Mouse (Mus musculus) layer of hippocampus, postnatal 36 days (tissue): Measurements from ENCODE around the gene Pms1. TPM values are rescaled to one million over a fixed set of nuclear protein-coding genes. Genes with fewer than 3 reads are reported as not detected.
"Not testable (repeated sequence)": the region's sequence is repeated elsewhere in the genome, so short reads cannot be mapped to it uniquely, and the experiment has no call there.

Experiments
- DNase-seq, 2 experiments: peaks; one replicate each; pipeline ENCODE4 v3.0.0; 2022
- total RNA-seq, 2 experiments: library from RNA; stranded (reverse); gene quantifications; 2 replicates each; pipeline ENCODE4 v1.2.3; 2021

The Pms1 gene
- 10 to 100 TPM; 25.8 to 27.0 TPM for total RNA-seq

DNA sequence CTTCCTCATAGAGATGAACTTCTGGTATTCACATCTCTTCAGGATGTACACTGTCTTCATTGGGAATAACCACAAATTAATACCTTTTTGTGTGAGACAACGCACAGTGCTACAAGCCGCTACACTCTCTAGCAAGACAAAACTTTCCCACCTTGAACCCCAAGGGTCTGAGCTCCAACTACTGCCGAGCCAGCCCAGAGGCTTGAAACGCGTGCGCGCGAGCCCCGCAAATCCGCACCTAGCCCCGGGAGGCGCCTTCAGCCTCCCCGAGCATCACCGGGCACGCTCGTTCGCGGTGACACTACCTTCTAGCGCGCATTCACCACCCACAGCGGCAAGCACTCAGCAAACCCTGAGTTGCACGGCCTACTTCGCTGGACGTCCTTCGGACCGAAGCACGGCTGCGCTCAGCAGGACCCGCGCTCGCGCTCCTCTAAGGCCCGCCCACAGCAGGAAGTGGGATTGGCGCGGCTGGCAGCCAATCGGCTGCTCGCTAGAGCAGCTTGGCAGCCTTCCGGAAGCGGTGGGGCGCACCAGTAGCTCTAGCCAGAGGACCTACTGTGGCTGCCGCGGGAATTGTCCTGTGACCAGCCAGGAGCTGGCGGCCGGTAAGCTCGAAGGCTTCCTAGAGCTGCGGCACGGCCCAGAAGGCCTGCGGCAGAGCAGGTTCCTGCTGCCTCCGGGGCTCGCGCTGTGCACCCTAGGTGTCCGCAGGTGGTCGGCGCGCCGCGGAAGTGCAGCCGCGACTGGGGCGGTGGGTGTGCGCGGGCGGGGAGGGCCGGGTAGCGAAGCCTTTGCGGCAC lies at the start of gene Pms1, which contains the start of the genes Ormdl1 and Gm28778:
TSS of gene Pms1 (minus strand) at position 438 of the 803 bp plus-strand sequence.
TSS of gene Ormdl1 (plus strand) at position 515 of the 803 bp plus-strand sequence.
TSS of gene Gm28778 (plus strand) at position 531 of the 803 bp plus-strand sequence.
- DNase-seq: peak; percentile 94 to 96

DNA sequence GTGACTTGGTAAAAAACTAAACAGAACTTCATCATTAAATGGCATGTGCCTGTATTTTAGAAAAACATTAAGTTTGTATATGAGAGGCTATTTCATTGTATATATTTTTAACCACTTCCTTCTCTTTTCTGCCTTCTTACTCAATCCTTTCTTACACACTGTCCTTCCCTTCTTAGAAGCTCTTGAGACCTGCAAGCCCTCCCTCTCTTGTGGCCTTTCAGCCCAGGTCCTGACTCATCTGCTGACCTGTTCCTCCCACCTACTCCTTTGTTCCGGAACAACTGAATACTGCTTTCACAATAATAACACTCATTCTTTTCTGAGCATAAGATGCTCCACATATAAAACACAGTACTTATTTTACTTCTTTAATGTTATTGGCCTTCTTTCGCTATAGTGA lies 44.3 kb upstream of the Pms1 start:
- DNase-seq: no peak

DNA sequence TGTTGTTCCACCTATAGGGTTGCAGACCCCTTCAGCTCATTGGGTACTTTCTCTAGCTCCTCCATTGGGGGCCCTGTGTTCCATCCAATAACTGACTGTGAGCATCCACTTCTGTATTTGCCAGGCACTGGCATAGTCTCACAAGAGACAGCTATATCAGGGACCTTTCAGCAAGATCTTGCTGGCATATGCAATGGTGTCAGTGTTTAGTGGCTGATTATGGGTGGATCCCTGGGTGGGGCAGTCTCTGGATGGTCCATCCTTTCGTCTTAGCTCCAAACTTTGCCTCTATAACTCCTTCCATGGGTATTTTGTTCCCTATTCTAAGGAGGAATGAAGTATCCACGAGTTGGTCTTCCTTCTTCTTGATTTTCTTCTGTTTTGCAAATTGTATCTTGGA lies 40.6 kb upstream of the Pms1 start:
- DNase-seq: not testable (repeated sequence)

DNA sequence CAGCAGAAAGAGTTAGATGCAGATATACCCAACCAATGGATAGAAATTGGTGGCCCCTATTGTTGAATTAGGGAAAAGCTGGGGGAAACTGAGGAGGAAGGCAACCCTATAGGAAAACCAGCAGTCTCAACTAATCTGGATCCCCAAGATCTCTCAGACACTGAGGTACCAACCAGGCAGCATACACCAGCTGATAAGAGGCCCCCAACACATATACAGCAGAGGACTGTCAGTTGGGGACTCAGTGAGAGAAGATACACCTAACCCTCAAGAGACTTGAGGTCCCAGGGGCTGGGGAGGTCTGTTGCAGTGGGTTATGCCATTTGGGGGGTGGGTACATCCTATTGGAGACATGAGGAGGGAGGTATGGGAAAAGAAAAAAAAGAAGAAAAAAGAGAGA lies 38.6 kb upstream of the Pms1 start:
- DNase-seq: no peak

DNA sequence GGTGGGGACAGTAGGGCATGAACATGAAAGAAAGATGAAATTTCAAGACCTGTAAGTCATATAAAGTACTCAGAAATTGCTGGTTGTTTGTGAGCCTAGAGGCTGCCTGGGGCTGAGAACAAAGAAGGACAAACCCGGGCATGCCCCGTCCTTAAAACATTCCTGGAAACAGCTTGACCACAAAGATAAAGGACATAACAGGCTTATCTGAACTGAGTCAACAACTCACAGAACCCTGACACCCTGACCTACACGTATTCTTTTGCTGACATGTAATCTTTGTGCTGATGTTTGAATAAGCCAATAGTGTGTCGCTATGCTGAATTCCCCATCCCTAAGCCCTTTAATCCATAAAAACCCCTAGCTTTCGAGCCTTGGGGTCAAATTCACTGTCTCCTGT lies 36.7 kb upstream of the Pms1 start:
- DNase-seq: not testable (repeated sequence)

DNA sequence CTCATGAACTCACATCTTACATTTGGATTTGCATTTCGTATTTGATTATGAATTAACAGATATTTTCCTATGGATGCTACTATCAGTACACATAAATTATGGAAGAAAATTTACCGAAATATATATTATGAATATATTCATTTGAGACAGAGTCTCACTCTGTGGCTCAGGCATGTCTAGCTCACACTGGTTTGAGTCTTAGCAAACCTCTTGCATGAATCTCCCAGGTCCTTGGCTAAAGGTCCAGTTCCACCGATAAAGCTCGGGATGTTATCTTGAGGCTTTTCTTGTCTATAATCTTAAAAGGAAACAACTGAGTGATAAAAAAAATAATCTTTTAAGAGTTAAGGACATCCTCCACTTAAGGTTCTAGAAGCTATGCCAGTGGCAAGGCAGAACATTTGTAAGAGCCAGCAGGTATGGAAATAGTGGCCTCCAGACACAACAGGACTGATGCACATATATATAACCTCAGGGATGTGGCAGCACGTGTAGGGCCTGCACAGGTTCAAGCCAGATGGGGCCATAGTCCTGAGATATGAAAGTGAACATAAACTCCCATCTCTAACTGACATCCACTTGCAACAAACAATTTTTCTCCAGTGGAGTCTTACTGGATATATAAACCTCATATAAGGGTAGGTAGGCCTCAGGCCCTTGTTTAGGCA lies 28.1 kb upstream of the Pms1 start:
- DNase-seq: no peak

DNA sequence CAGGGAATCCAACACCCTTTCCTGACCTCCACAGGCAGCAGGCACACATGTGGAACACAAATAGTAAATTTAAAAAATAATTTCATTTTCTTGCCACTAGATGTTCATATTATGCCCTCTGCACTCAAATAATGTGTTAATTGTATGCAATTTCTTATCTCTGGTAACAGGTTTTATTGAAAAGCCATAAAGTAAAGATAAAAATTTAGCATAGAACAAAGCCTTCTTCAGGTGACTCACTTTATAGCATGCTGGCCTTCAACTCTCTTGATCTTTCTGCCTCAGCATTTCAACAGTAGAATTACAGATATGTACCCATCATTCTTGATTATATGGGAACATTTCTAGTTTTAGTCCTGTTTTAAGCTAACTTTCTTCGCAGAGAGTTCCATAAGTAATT lies 27.5 kb upstream of the Pms1 start:
- DNase-seq: no peak

DNA sequence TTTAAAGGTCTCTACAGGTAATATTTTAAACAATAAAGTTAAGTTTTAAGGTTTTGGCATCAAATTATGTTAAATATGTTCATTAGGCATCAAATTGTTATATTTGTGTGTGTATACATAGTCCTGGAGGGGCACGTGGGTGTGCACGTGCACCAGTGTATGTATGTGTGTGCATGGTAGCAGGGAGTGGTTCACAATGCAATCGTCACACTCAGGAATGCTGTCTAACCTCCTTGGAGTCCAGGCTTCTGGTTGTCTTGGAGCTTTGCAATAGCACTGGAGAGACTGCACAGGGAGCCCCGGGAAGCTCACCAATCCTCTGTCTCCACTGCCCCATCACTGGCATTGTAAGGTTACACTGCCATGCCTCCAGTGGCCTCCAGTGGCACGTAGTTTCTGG lies 26.4 kb upstream of the Pms1 start:
- DNase-seq: no peak

DNA sequence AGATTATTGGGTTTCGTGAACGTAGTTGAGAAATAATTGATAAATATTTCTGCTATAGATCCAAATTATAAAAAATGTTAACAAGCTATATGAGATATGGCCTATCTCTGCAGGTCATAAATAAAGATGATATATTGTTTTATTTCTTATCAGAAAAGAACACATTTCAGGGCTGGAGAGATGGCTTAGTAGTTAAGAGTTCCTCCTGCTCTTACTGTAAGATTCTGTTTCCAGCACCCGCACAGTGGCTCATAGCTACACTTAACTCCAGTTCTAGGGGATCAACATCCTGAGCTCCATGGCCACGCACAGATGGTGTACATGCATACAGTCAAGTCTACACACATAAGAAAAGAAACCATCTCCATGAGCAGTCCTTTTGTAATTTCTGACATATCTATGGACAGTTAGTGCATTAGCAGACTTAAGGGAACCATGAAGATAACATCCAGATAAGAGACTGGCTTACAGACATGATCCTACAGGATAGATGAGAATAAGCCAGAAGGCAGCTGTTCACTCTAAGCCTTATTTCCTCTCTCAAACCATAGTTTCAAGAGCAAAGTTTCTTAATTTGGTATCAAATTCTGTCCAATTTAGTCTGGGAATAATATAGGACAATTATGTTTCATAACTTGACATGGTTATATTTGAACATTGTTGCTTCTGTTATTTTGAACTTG lies 25.0 kb upstream of the Pms1 start:
- no peak for DNase-seq

DNA sequence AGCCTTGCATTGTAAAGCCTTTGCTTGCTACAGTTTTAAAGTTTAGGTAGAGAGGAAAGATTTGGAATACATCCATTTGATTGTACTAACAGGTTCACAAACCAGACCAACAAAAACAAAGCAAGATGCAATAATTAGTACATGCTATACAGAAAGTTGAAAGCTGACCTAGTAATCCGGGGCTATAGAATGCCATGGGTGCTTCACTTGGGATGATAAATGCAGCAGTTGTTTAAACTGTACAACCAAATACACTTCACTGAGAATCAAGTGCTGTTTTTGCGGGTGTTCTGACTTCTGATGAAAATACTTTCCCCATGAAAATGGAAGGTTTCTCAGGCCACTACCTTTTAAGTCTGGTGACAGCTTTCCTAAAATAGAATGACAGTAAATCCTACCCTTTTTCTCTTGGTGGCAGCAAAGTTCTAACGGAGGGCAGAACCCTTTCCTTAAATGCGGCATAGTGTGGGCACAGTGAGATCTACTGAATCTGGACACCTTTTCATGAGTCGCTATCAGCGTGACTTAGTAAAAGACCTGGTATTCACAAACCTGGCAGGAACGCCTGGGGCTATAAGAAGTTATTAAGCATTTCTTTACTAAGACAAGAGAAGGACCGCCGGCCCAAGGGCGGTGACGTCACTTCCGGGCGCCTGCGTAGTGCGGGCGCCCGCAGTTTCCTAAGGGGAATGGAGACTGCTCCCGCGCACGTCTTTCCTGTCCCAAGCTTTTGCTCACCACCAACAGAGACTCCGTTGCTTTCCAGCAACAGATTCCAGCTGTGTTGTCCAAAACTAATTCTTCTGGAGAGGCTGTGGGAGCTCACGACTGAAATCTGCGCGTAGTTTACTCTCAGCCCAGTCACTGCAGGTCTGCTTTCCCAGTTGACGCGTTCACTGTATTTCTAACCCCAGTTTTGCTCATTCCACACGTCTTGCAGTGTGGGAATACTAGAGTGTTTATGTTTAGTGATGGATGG lies 16.5 kb upstream of the Pms1 start, which contains the start of gene Osgepl1:
TSS of gene Osgepl1 (plus strand) at position 636 of the 979 bp plus-strand sequence.
- DNase-seq: peak; percentile 81 to 82

DNA sequence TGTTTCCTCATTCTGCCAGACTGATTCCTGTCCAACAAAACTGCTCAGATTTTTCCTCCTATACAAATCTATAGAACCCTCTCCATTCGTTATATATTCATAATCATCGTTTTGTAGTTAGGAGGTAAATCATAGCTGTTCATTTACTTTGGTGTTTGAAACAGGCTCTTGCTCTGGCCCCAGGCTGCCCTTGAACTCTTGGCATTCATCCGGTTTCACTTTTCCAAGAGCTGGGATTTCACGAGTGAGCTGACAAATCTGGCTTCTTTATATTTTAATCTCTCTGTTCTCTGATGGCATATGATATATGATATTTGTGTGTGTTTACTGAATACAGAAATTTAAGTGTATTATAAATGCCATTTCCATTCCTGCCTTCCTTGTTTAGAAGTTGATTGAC lies 3.7 kb upstream of the Pms1 start:
- no peak for DNase-seq

DNA sequence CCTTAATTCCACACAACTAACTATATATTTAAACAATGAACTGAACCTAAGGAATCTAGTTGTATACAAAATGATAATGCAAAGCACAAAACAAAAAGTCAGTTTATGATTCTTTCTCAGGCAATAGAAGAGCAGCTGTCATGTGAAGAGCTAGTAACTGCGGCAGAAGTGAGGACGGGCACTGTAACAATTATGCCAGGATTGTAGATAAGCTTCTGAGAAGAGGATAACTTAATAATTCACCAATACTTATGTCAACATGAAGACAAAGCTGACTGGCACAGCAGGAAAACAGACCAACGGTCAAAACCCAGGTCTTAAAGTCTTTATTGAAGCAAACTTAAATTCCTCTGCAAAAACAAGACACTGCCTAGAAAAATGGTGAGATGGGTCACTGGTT lies 5.6 kb downstream of the Pms1 start:
- DNase-seq: no peak

DNA sequence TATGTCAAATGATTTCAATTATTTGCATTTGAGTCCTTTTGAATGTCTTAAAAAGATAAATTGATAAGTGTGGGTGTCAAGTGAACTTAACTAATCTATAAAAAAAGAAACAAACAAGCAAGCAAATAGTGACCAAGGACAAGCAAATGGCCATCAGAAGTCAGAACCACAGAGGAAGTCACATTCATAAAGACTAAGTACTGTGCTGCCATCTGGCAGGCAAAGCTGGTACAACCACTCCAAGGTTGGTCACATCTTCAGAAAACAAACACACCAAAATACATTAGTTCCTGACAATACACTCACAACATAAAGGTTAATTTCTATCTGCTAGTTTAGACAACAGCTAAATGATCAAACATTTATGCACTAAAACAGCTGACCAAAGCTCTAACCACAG lies 24.2 kb downstream of the Pms1 start:
- DNase-seq: peak; percentile 10 to 25

DNA sequence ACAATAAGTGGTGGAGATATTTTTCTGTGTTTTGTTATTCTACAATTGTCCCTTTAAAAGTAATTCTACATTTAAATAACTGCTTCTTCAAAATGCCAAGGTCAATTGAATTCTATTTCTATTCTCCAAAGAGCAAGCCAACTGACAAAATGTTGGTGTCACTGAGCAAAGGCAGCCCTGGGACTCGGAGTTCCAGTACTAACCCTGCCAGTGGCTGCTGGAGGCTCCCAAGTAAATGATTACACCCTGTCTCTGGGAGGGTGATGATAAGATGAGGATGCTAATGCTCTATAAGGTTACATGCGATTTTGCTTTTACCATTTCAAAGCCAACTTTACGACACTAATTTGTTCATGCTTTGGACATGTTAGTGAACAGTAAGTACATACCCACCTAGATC lies 26.9 kb downstream of the Pms1 start:
- DNase-seq: no peak

DNA sequence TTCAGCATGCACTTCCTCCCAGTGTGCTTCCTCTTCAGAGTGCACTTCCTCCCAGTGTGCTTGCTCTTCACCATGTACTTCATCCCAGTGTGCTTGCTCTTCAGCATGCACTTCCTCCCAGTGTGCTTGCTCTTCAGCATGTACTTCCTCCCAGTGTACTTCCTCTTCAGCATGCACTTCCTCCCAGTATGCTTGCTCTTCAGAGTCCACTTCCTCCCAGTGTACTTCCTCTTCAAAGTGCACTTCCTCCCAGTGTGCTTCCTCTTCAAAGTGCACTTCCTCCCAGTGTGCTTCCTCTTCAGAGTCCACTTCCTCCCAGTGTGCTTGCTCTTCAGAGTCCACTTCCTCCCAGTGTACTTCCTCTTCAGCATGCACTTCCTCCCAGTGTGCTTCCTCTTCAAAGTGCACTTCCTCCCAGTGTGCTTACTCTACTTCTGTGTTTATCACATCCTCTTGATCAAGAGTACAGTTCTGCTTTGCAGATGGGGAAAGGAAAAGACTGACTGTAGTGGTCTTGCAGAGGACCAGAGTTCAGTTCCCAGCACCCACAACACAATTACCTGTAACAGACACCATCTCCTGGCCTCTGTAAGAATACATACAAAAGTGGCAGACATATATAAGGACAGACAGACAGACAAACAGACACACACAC lies 31.7 kb downstream of the Pms1 start:
- not testable (repeated sequence) for DNase-seq

DNA sequence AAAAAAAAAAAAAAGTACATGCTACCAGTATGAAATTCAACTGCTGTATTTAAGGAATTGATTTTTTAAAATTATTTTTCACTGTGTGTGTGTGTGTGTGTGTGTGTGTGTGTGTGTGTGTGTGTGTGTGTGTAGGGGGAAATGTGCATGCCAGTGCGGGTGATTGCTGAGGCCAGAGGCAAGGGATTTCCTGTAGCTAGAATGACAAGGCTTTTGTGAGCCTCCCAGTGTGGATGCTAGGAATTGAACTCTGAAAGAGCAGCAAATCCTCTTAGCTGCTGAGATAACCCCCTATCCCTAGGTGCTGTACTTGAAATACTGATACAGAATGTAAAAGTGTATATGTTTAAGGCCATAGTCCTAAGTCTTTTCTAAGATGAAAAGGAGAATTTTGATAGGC lies 70.8 kb downstream of the Pms1 start:
- DNase-seq: no peak

DNA sequence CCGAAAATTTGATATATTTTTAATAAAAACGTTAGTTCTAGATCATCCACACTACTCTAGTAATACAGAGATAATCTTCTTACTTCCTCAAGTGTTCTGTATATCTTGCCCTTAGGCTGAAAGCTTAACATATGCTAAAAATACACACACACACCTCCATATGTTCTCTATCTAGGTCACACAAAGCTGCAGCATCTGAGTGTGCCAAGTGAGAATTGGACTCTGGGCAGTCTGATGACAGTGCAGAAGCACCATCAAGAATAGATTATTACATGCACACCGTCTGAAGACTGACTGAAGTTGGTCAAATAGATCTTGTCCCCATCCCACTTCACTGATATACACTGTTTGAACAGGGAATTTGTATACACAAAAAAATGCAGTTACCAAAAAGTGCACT lies 71.2 kb downstream of the Pms1 start:
- DNase-seq: no peak

DNA sequence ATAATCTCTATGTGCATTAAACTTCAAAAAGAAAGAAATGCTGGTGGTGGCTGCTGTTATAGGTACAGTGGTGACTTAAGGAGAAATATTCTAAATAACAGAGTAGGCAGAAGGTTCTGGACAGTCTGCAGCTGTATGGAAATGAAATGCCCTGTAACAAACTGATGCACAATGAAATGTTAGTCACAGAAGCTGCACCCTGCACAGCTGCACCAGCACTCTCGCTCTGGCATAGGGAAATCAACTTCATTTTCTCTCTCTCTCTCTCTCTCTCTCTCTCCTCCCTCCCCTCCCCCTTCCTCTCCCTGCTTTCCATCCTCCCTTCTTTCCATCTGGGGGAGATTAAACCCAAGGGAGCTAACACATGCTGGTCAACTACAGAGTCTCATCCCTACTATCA lies 72.0 kb downstream of the Pms1 start:
- DNase-seq: no peak

DNA sequence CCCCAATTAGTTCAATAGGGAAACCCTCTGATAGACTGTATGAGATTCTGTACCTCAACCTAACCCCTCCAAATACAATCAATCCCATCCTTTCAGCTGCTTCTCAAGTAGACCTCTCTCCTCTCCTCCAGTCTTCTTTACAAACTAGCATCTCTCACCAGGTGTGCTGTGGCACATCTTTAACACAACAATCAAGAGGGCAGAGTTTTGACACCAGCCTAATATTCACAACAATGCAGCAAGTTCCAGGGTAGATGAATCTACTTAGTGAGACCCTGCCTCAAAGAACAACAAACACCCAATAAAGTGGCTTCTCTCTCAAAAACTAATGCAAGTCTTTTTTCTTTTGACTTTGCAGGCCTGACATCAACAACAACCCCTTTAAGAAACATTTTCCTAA lies 86.7 kb downstream of the Pms1 start:
- DNase-seq: no peak

DNA sequence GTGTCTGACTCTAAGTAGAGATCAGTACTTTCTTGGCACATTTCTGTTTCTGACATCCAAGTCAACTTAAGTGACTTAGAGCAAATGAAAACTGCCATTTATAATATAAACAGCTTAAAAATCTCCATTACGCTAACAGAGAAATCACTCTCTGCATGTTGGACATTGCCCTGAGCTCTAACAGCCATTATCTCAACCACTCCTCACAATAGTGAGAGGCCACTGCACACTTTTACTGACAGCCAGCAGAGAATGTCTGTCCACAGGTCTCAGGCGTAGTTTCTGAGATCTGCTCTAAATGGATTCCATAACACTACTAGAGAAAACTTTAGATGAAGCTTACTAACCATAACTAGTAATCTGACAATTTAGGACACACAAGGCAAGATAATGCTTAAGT lies 92.9 kb downstream of the Pms1 start:
- no peak for DNase-seq

DNA sequence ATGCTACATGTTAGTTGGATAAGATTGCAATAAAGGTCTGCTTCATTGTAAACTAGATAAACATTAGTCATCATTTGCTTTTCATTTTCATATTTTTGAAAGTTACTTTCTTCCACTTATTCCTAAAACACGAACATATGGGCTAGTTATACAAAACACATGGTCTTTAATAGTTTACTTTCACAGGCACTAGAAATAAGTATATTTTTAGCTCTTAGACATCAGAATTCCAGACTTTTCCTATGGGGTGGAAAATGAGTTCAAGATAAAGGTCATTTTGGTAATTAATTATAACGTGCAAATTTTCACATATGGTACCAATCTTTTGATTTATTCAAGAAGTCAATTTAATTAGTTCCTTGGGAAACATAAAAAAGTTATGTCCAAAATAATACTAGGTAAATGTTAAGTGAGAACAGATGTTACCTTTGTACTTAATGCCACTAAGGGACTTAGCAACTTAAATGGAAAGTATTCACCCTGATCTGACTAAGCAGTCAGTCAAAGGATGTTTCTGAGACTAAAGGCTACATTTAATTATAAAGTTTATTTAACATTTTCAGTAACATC lies 95.1 kb downstream of the Pms1 start:
- DNase-seq: no peak
